Mouse (Mus musculus): ENCODE results near the gene Chmp6.

- TF ChIP-seq CTCF (IDR thresholded peaks at IDR 0.05; ENCODE audit: insufficient read depth, low read length) (no peak), POLR2A (IDR thresholded peaks at IDR 0.05; ENCODE audit: borderline replicate concordance, extremely low read depth, low read depth, low read length) (no peak)
Observed at GRCm38 (mm10) chr11:119868556-119868955, 44.7 kb upstream of the Chmp6 start.
